Mouse (Mus musculus) heart, embryonic 14.5 days (tissue): ENCODE measurements at regions not wholly inside any gene's neighbourhood (a gene's known extent, or its start where the extent isn't known, plus 50 kb on each side); places are given as distances from the start of the nearest gene placed in this dataset.

Source experiments
- ATAC-seq: fragments of 200-750 bp; cut with Nextera tagmentation; 2 replicates; pipeline ENCODE4 v1.8.0; 2017; ENCODE audit warnings: low read depth, moderate TSS enrichment; ENCODE audit not compliant: insufficient number of reproducible peaks, insufficient read depth, low FRiP score
- H3K27ac ChIP-seq, 2 experiments: fragments of 200-500 bp in 1 of 2; fragments of 300-500 bp in 1 of 2; sonication (generic) in 1 of 2; replicated peaks in 1 of 2; 2 replicates each; pipeline ENCODE4 v1.5.1; 2012 to 2014; ENCODE audit warnings: low read depth in 2 of 2, low read length in 2 of 2, control low read depth in 1 of 2, mild to moderate bottlenecking in 1 of 2, mixed read lengths in 1 of 2; ENCODE audit not compliant: control insufficient read depth in 1 of 2, insufficient read depth in 1 of 2
- H3K27me3 ChIP-seq: fragments of 300-500 bp; sonication (generic); 2 replicates; pipeline ENCODE4 v1.6.1; 2014; ENCODE audit warnings: mild to moderate bottlenecking, low read length, control low read depth; ENCODE audit not compliant: control insufficient read depth, insufficient read depth
- H3K36me3 ChIP-seq: fragments of 300-500 bp; sonication (generic); 2 replicates; pipeline ENCODE4 v1.6.1; 2014; ENCODE audit warnings: mild to moderate bottlenecking, control low read depth, low read length, mixed read lengths; ENCODE audit not compliant: control insufficient read depth, insufficient read depth
- H3K4me1 ChIP-seq, 2 experiments: fragments of 200-500 bp in 1 of 2; fragments of 300-500 bp in 1 of 2; sonication (generic) in 1 of 2; 2 replicates each; pipeline ENCODE4 v1.6.1; 2012 to 2014; ENCODE audit warnings: low read length in 2 of 2, control low read depth in 1 of 2, mixed read lengths in 1 of 2; ENCODE audit not compliant: control insufficient read depth in 2 of 2, insufficient read depth in 2 of 2
- H3K4me2 ChIP-seq: fragments of 300-500 bp; sonication (generic); 2 replicates; pipeline ENCODE4 v1.6.1; 2014; ENCODE audit warnings: mild to moderate bottlenecking, low read length
- H3K4me3 ChIP-seq, 2 experiments: fragments of 200-500 bp in 1 of 2; fragments of 300-500 bp in 1 of 2; sonication (generic) in 1 of 2; 2 replicates each; pipeline ENCODE4 v1.5.1; 2012 to 2014; ENCODE audit warnings: low read length in 2 of 2, mild to moderate bottlenecking in 2 of 2, control low read depth in 1 of 2, low read depth in 1 of 2, moderate library complexity in 1 of 2; ENCODE audit not compliant: control insufficient read depth in 1 of 2, insufficient read depth in 1 of 2
- H3K9ac ChIP-seq: fragments of 300-500 bp; sonication (generic); 2 replicates; pipeline ENCODE4 v1.6.1; 2014; ENCODE audit warnings: mild to moderate bottlenecking, low read length
- H3K9me3 ChIP-seq: fragments of 300-500 bp; sonication (generic); 2 replicates; pipeline ENCODE4 v1.6.1; 2016; ENCODE audit warnings: low read length, control low read depth; ENCODE audit not compliant: control insufficient read depth
- WGBS: fragments of 180-500 bp; shearing (Covaris S2); extraction: QIAGEN DNeasy Blood & Tissue Kit; methylation state at CpG from one replicate; pipeline ENCODE4 v1.1.7; 2014; 5-methylcytosine and 5-hydroxymethylcytosine counted together

DNA sequence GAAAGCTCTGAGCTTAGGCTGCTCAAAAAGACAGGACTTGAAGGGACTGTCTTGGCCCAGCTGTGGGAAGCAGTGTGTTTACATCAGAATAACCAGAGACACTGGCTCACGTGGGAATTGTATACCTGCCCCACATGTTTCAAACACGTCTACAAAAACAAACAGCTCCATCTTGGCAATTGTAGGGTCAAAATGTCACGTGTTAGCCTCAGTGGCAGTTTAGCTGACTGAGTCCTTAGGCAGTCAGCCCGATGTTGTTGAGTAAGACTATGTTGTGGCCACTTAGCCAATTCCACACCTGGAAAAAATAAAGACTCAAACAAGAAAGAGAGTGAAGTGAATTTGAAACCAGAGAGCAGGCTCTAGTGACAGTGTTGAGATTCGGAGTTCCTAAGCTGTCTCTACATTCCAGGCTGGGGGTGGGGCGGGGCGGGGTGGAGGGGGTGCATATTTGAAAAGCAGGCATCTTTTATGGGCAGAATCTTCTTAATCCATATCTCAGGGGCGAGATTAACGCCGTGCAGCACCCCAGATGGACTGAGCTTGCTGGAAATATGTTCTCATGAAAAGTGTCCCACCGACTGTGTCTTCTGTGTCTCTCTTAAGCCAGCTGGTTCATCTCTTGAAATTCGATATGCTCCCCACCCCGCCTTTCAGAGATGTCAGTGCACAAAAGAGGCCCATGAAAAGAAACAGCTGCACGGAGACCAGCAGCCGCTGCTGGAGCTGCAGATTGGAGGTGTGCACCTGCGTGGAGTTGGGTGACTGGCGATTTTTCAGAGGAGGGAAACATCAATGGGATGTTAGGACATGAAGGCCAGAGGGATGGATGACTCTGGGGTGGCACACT, 116.3 kb downstream of the Slc4a3 start:
- H3K4me3 ChIP-seq: peak overlapping the region; percentile 9 to 19; a peak in 2 of 4 replicates
- ATAC-seq: no peak

DNA sequence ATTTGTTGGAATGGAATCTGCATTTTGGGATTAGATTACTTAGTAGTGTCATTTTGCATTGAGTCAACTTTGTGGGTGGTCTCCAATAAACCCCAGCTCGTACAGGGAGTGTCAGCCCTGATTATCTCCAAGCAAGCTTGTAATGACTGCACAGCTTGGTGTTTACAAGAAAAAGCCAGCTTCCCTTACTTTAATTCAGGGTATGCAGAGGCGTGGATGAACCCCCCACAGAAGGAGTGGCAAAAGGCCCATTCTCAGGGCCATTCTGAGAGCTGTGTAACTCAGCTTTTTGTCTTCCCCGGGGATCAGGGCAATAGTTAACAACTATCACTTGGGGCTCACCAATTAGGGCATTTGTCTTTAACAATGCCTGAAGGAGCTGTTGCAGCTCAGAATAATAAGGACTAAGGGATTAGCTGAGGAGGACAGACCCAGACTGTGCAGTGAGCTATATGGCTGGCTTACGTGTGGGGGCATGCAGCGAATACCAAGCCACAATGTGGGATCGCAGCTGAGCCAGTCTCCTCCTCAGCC, 121.7 kb downstream of the Slc4a3 start:
- H3K9me3 ChIP-seq: peaks cover 3% of the 10 kb centered on the region; the same call in 1 of the 2 replicates
- H3K4me3 ChIP-seq: no peak overlapping the region
- H3K4me1 ChIP-seq: peaks cover 2 to 3% of the 10 kb centered on the region in 2 experiments; a peak in 3 of 4 replicates
- peaks cover 6% of the 10 kb centered on the region; the same call in 1 of the 2 replicates for H3K27me3 ChIP-seq
- no peak overlapping the region for H3K4me2 ChIP-seq
- H3K27ac ChIP-seq: no peak overlapping the region
- WGBS: 69% methylated on average over 6 of the region's 6 CpGs
- H3K9ac ChIP-seq: no peak overlapping the region
- no peaks in the 10 kb centered on the region for H3K36me3 ChIP-seq
- ATAC-seq: no peak

More for the DNA sequence above, 116.3 kb downstream of the Slc4a3 start:
- peaks cover 3% of the 10 kb centered on the region; the same call in 1 of the 2 replicates for H3K9me3 ChIP-seq
- H3K9ac ChIP-seq: no peak overlapping the region; the same call in 1 of the 2 replicates
- H3K4me1 ChIP-seq: peaks cover 6 to 11% of the 10 kb centered on the region in 2 experiments; a peak in 3 of 4 replicates
- no peaks in the 10 kb centered on the region for H3K36me3 ChIP-seq
- WGBS: 13% methylated on average over 17 of the region's 17 CpGs
- H3K4me2 ChIP-seq: peak overlapping the region; percentile 60
- no peak overlapping the region for H3K27ac ChIP-seq
- H3K27me3 ChIP-seq: peaks cover 3% of the 10 kb centered on the region; the same call in 1 of the 2 replicates

DNA sequence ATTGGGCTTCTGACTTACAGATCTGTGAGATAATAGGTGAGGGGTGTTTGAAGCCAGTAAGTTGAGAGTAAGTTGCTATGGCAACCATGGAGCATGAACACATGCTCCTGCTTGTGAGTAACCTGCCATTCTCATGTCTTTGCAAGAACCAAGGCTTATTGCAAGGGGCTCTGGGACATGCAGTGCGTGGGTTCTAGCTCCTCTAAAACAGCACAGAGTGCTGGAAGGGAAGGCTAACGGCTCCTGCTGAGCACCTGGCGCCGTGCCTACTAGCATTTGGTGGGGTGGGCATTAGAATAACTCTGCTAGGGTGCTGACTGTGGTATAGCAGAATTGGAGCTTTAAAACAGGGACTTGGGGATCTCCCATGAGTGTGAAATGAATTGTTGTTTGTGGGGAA, 130.2 kb downstream of the Slc4a3 start:
- Histone ChIP-seq H3K9me3 (0 out of 2 replicates have a peak, but pooled peaks cover 3% of the 10 kb centered on the region), H3K27ac (no peak overlapping the region), H3K4me2 (no peak overlapping the region), H3K36me3 (no peaks in the 10 kb centered on the region), H3K9ac (no peak overlapping the region), H3K4me3 (no peak overlapping the region), H3K27me3 (no peaks in the 10 kb centered on the region), H3K4me1 (peaks cover 0 to 5% of the 10 kb centered on the region in 2 experiments; a peak in 1 of 4 replicates)
- 91% methylated on average over 4 of the region's 4 CpGs for WGBS
- ATAC-seq: no peak

DNA sequence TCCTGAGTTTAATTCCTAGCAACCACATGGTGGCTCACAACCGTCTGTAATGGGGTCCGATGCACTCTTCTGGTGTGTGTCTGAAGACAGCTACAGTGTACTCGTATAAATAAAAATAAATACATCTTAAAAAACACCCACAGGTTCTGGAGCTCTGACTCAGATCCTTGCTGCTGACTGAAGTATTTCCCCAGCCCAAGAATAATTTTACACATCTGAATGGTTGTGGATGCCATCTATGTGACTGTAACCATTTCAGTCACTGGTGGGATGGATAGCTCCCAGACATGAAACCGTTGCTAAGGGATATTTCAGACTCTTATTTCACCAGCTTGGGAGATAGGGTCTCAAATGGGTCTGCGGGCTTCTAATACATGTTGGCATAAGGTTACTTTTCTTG, 131.6 kb downstream of the Slc4a3 start:
- 63% methylated on average over 5 of the region's 5 CpGs for WGBS
- Histone ChIP-seq H3K4me1 (peaks cover 0 to 5% of the 10 kb centered on the region in 2 experiments; a peak in 1 of 4 replicates), H3K9me3 (peaks cover 8% of the 10 kb centered on the region), H3K4me2 (no peak overlapping the region), H3K27me3 (no peaks in the 10 kb centered on the region), H3K4me3 (no peak overlapping the region), H3K9ac (no peak overlapping the region), H3K36me3 (no peaks in the 10 kb centered on the region), H3K27ac (no peak overlapping the region)
- no peak for ATAC-seq

DNA sequence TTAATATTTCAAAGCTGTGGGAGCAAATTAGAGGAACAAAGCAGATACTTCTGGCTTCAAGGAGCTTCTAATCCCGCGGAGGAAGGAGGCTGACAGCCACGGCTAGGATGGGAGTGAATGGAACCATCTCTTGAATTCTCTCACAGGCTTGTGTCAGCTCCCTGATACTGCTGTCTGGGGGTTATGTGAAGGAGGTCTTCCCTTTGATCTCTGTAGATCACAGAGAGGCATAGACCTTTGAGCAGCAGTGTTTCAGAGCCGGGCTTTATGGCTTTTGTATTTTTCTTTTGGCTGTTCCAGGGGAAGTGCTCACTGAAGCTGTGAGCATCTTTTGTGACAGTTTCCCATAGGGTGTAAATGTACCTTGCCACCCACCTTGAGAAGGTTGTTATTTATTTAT, 132.2 kb downstream of the Slc4a3 start:
- no peak overlapping the region for H3K27ac ChIP-seq
- peaks cover 8% of the 10 kb centered on the region for H3K9me3 ChIP-seq
- H3K36me3 ChIP-seq: no peaks in the 10 kb centered on the region
- H3K9ac ChIP-seq: no peak overlapping the region
- H3K4me1 ChIP-seq: peaks cover 0 to 5% of the 10 kb centered on the region in 2 experiments; a peak in 1 of 4 replicates
- H3K4me3 ChIP-seq: no peak overlapping the region
- WGBS: 62% methylated on average over 4 of the region's 4 CpGs
- no peaks in the 10 kb centered on the region for H3K27me3 ChIP-seq
- H3K4me2 ChIP-seq: no peak overlapping the region
- ATAC-seq: no peak

DNA sequence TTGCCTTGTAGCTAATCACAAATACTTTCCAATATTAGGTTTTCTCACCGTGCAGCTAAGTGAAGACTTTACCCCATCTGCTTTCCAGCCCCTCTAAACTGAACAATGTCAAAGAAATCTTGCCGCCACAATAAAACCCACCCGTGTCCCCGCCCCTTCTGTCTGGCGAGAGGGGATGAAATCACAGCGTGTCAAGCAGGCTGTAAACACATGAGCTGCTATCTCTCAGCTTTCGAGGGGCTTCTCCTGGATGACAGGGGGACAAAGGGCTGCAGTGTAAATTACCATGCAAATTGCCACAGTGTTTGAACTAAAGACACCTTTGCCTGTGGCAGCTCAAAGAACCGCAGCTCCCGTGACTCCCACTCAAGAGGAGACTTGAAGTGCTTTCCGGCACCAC, 134.3 kb downstream of the Slc4a3 start:
- no peak for ATAC-seq
- H3K4me1 ChIP-seq: peaks cover 0 to 5% of the 10 kb centered on the region in 2 experiments; a peak in 1 of 4 replicates
- 33% methylated on average over 10 of the region's 10 CpGs for whole genome bisulfite sequencing
- no peak overlapping the region for H3K4me3 ChIP-seq
- no peaks in the 10 kb centered on the region; the same call in 1 of the 2 replicates for H3K27me3 ChIP-seq
- peaks cover 8% of the 10 kb centered on the region for H3K9me3 ChIP-seq
- H3K4me2 ChIP-seq: peak overlapping the region; percentile 31
- no peak overlapping the region for H3K9ac ChIP-seq
- no peak overlapping the region for H3K27ac ChIP-seq
- H3K36me3 ChIP-seq: no peaks in the 10 kb centered on the region

DNA sequence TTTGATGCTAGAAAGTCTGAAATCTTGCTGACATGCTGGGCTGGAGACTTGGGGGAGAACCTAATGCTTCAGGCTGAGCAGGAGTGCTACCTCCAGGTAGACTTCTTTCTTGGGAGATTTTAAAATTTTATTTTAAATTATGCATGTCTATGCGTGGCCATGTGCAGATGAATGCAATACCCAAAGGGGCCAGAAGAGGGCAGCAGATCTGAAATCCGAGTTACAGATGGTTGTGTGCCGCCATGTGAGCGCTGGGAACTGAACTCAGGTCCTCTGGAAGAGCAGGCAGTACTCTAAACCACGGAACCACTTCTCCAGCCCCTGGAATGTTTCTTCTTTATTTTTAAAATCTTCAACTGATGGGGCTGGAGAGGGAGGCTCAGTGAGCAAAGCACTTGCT, 135.8 kb downstream of the Slc4a3 start:
- Histone ChIP-seq H3K4me1 (peaks cover 0 to 5% of the 10 kb centered on the region in 2 experiments; a peak in 1 of 4 replicates), H3K9me3 (peaks cover 5% of the 10 kb centered on the region), H3K27me3 (no peaks in the 10 kb centered on the region; the same call in 1 of the 2 replicates), H3K4me2 (no peak overlapping the region), H3K36me3 (no peaks in the 10 kb centered on the region), H3K9ac (no peak overlapping the region), H3K27ac (no peak overlapping the region), H3K4me3 (no peak overlapping the region)
- ATAC-seq: no peak
- WGBS: 96% methylated on average over 5 of the region's 5 CpGs
